Mouse (Mus musculus) neural tube, embryonic 12.5 days (tissue): ENCODE measurements around the gene Bmpr2. TPM values are rescaled to one million over a fixed set of nuclear protein-coding genes. Genes with fewer than 3 reads are reported as not detected.

Experiments
- ATAC-seq: fragments of 200-750 bp; cut with Nextera tagmentation; 2 replicates; pipeline ENCODE4 v1.8.0; 2017; ENCODE audit warnings: low read depth, mild to moderate bottlenecking, moderate TSS enrichment, moderate library complexity; ENCODE audit not compliant: low FRiP score
- H3K27ac ChIP-seq: fragments of 300-500 bp; sonication (generic); 2 replicates; pipeline ENCODE4 v1.5.1; 2016
- H3K27me3 ChIP-seq: fragments of 300-500 bp; sonication (generic); replicated peaks from 2 replicates; pipeline ENCODE4 v1.6.1; 2016; ENCODE audit warnings: mild to moderate bottlenecking
- H3K36me3 ChIP-seq: fragments of 300-500 bp; sonication (generic); 2 replicates; pipeline ENCODE4 v1.6.1; 2016; ENCODE audit warnings: mild to moderate bottlenecking
- H3K4me1 ChIP-seq: fragments of 300-500 bp; sonication (generic); 2 replicates; pipeline ENCODE4 v1.6.1; 2016
- H3K4me2 ChIP-seq: fragments of 300-500 bp; sonication (generic); replicated peaks from 2 replicates; pipeline ENCODE4 v1.6.1; 2016; ENCODE audit warnings: mild to moderate bottlenecking
- H3K4me3 ChIP-seq: fragments of 300-500 bp; sonication (generic); 2 replicates; pipeline ENCODE4 v1.5.1; 2016
- H3K9ac ChIP-seq: fragments of 300-500 bp; sonication (generic); 2 replicates; pipeline ENCODE4 v1.6.1; 2016; ENCODE audit warnings: mild to moderate bottlenecking
- H3K9me3 ChIP-seq: fragments of 300-500 bp; sonication (generic); 2 replicates; pipeline ENCODE4 v1.6.1; 2016; ENCODE audit warnings: mild to moderate bottlenecking
- WGBS: fragments of 180-500 bp; shearing (Covaris S2); methylation state at CpG from one replicate; pipeline ENCODE4 v1.1.7; 2016; 5-methylcytosine and 5-hydroxymethylcytosine counted together
- polyA plus RNA-seq: library from polyadenylated mRNA; unstranded; fragments of >200 nt; fragmentation: Nextera tagmentation; extraction: Ambion mirVana; gene quantifications from 2 replicates; pipeline ENCODE4 v1.2.1, GENCODE M21; 2016

Bmpr2 gene
- polyA plus RNA-seq, 1 experiment from 2014 or later = 11.8 TPM

DNA sequence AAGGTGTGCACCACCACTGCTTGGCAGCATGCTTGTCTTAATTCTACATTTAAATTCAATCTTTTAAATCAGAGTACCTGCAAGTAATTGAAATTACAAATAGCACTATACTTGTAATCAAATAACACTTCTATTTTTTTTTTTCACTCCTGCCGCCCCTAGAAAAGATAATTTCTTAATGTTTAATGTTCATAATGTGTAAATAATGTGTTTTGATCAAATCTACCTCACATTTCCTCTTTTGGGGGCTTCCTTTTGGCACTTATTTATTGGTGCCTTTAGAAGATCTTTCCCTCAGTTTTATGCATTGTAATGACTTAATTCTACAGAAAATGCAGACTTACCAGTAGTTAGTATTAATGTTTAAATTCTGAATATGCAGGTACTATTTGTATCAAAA, 160.5 kb downstream of the Bmpr2 start:
- Histone ChIP-seq H3K9me3 (no peaks in the 10 kb centered on the region), H3K4me2 (no peak overlapping the region), H3K4me1 (0 out of 2 replicates have a peak, but pooled peaks cover 5% of the 10 kb centered on the region), H3K9ac (no peak overlapping the region), H3K27me3 (no peaks in the 10 kb centered on the region), H3K36me3 (no peaks in the 10 kb centered on the region), H3K27ac (no peak overlapping the region), H3K4me3 (no peak overlapping the region)
- no peak for ATAC-seq
- 93% methylated on average over 1 of the region's 1 CpGs for WGBS

DNA sequence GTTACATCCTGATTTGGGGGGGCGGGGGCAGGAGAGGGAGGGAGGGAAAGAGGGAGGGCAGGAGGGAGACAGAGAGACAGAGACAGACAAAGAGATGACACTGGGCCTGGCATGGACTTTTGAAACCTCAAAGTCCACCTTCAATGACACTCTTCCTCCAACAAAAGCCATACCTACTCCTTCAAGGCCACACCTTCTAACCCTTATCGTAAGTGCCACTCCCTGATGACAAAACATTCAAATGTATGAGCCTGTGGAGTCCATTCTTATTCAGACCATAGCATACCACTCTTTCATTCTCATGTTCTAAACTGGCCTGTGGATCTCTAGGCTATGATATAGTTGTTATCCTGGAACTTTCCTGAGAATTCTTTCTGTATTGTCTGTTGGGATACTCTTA, 161.2 kb downstream of the Bmpr2 start:
- no peaks in the 10 kb centered on the region for H3K27me3 ChIP-seq
- ATAC-seq = no peak
- H3K27ac ChIP-seq = no peak overlapping the region
- H3K4me3 ChIP-seq = no peak overlapping the region
- 0 out of 2 replicates have a peak, but pooled peaks cover 5% of the 10 kb centered on the region for H3K4me1 ChIP-seq
- H3K36me3 ChIP-seq = no peaks in the 10 kb centered on the region
- no peaks in the 10 kb centered on the region for H3K9me3 ChIP-seq
- H3K4me2 ChIP-seq = no peak overlapping the region
- H3K9ac ChIP-seq = no peak overlapping the region
- WGBS = 100% methylated on average over 2 of the region's 2 CpGs

DNA sequence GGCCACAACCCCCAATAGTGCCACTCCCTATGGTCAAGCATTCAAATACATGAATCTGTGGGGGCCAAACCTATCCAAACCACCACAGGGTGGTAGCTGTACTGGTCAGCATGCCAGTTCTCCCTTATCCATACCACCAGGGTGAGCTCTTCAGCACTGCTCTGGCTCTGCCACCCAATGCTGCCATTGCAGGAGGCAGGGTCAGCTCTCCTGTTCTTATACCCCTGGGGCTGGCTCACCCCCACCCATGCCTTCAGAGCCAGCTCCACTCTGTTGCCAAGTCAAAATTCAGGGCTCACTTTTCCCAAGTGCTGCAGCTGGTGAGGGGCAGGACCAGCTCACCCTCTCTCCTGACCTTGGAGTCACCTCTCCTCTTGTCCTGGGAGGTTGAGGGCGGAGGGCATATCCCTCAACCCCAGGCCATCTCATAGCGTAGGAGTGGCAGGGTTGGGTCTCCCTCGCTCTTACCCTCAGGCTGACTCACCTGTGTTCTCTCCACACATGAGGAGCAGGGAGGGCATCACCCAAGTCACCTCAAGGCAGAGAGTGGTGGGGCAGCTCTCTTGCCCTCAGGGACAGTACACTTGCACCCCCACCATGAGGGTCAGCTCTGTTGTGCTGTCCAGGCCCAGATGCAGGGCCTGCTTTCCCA, 162.9 kb downstream of the Bmpr2 start:
- no peaks in the 10 kb centered on the region for H3K36me3 ChIP-seq
- H3K9me3 ChIP-seq = no peaks in the 10 kb centered on the region
- H3K4me3 ChIP-seq = no peak overlapping the region
- H3K27ac ChIP-seq = no peak overlapping the region
- no peak overlapping the region for H3K9ac ChIP-seq
- H3K4me2 ChIP-seq = no peak overlapping the region
- 0 out of 2 replicates have a peak, but pooled peaks cover 5% of the 10 kb centered on the region for H3K4me1 ChIP-seq
- WGBS = 91% methylated on average over 3 of the region's 3 CpGs
- H3K27me3 ChIP-seq = no peaks in the 10 kb centered on the region
- ATAC-seq = no peak

DNA sequence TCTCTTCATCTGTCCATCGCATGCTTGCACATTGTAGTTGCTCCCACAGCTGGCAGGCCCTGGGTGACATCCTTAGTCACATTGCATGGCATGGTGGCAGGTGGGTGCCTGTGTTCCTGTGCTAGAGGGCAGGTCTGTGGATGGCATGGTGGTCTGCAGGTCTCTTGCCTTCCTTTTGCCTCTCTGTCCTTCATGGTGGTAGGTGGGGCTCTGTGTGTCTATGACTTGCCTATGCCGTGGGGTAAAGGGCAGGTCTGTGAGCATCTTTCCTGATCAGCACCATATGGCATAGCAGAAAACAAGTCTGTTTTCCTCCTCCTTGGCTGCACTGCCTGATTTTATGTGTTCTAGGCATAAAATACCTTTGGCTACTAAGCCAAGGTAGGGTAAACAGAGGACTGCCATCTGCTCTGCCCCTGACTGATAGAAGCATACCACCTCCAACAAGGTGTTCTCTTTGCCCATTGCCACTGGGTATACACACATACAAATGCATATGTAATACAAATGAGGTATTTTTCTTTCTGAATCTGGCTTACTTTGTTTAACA, 164.0 kb downstream of the Bmpr2 start:
- Histone ChIP-seq H3K4me1 (0 out of 2 replicates have a peak, but pooled peaks cover 5% of the 10 kb centered on the region), H3K4me2 (no peak overlapping the region), H3K36me3 (no peaks in the 10 kb centered on the region), H3K9ac (no peak overlapping the region), H3K9me3 (no peaks in the 10 kb centered on the region), H3K27me3 (no peaks in the 10 kb centered on the region), H3K4me3 (no peak overlapping the region), H3K27ac (no peak overlapping the region)
- 90% methylated on average over 2 of the region's 2 CpGs for WGBS
- no peak for ATAC-seq

Other genes starting within 250 kb of the Bmpr2 start
- gene Gm973, start 247.1 kb upstream of the Bmpr2 start, polyA plus RNA-seq = 3.5 and 5.0 TPM in 2 replicates
- gene Sumo1, start 92.6 kb upstream of the Bmpr2 start, polyA plus RNA-seq = 444 and 445 TPM in 2 replicates
- gene Nop58, start 78.4 kb upstream of the Bmpr2 start, polyA plus RNA-seq = 206 and 211 TPM in 2 replicates
- gene Fam117b, start 149.6 kb downstream of the Bmpr2 start, polyA plus RNA-seq = 29.7 and 31.1 TPM in 2 replicates